Mouse (Mus musculus): ENCODE measurements around the gene Smoc1.
A peak's percentile ranks its signal among the peaks of the same experiment; 100 is the strongest.

Gene Smoc1

GRCm38 (mm10) chr12:81131114-81131513, 104.5 kb downstream of the Smoc1 start:
- DNase-seq (ENCODE audit: low spot score), result no peak

DNA sequence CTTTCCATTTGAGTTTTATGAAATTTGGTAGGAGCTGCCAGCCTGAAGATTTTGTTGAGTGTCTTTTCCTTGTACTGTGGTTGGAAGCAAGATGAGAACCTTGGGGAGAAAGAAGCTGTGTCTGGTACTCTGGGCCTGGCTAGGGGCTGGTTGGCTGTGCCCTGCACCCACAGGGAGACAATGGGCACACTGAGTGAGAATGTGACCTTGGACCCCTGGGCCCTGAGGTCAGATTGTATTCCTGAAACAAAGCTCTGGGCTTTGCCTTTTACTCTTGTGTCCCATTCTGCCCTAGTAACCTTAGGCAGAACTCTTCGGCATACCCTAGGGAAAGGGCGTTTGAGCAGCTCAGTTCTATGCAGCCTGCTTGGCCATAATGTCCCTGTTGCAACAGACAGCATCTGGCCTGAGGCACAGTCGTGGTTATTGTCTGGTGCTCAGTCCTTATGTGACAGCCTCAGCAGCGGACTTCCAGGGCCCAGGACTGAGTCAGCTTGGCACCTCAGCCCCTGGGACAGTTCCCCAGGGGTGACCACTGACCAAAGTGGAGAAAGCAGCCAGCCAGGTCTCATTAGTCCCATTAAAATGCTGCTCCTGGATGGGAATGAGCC, 106.6 kb downstream of the Smoc1 start:
- DNase-seq (ENCODE audit: low spot score), result peak; percentile 22

DNA sequence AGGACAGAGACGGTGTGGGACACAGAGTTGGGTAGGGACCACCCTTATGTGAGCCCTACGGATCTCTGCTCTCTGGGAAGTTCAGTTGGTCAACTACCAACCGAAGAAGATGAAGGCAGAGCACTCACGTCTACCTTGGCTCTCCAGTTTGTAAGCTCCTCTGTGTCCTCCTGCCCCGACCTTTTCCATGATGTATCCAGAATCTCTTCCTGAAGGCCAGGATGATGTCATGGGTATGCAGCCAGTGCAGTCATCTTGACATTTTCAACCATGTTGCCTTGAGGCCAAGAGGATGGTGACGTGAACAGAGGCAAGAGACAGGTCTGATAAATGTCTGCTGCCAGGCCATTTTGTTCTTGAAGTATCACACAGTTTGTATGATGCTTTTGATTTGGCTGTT, 111.6 kb downstream of the Smoc1 start:
- DNase-seq (ENCODE audit: low spot score), result no peak

GRCm38 (mm10) chr12:81139463-81139862, 112.9 kb downstream of the Smoc1 start:
- no peak for DNase-seq (ENCODE audit: low spot score)

- DNase-seq (ENCODE audit: low spot score), result peak; percentile 45
These were observed 114.2 kb downstream of the Smoc1 start for GRCm38 (mm10) chr12:81140594-81141328.

- DNase-seq (ENCODE audit: low spot score), result no peak
These were observed 114.7 kb downstream of the Smoc1 start for GRCm38 (mm10) chr12:81141329-81141711.

DNA sequence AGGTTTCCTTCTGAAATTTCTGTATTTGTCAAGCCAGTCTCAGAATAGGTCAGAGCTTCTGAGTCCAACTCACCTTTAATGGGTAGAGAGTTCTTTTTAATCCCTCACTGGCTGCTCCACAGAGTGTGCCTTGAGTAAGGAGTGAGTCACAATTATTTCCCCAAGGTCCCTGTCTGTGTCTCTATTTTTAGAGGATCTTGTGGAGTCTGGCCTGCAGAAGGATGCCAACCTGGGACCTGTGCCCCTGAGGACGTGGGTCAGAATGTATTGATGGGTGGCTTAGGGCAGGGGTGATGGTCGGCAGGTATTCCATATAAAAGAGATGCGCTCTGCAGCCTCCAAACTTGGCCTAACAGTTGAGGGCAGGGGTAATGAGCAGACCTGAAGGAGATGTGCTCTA, 115.6 kb downstream of the Smoc1 start:
- no peak for DNase-seq (ENCODE audit: low spot score)

GRCm38 (mm10) chr12:81144201-81144600, 117.6 kb downstream of the Smoc1 start:
- DNase-seq (ENCODE audit: low spot score), result peak; percentile 24

GRCm38 (mm10) chr12:81146417-81147180, 120.0 kb downstream of the Smoc1 start:
- DNase-seq (ENCODE audit: low spot score), result peak; percentile 65

DNA sequence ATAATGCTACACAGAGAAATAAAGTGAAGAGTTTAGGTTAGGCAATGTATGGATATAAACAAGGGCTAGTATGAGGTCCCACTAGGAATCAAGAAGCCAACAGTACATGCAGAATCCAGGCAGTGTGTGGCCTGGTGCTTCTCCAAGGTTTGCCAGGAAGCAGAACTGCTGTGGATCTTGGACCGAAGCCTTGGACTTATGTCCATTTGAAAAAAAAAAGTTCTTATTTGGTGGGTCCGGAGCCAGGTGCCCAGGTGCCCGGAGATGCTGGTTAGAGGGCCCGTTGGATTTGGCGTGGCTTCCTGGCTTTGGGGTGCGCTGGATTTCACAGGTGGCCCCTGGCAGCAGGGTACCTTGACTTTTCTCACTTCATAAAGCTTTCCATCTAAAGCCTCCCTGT, 121.3 kb downstream of the Smoc1 start:
- no peak for DNase-seq (ENCODE audit: low spot score)

GRCm38 (mm10) chr12:81150917-81151316, 124.3 kb downstream of the Smoc1 start:
- no peak for DNase-seq (ENCODE audit: low spot score)

- no peak for DNase-seq (ENCODE audit: low spot score)
These were observed 125.5 kb downstream of the Smoc1 start for GRCm38 (mm10) chr12:81152082-81152481.

DNA sequence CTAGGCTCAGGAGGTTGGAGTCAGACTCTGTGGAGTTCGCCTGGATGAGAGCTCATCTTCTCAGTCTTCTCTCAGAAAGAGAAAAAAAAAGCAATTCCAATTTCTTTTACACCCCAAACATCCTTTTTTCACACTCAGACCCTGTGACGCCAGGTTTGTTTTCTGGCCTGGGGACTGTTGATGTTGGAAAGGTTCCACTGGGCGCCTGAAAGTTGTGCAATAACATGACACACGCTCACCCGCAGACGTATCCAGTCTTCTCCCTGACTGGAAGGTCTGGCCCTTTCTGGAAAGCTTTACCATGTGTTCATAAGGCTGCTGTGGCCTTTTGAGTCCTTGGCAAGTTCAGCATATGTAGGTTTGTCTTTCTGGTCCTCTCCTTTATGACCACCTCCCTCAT, 129.1 kb downstream of the Smoc1 start:
- no peak for DNase-seq (ENCODE audit: low spot score)

- DNase-seq (ENCODE audit: low spot score), result no peak
These were observed 130.2 kb downstream of the Smoc1 start for GRCm38 (mm10) chr12:81156841-81157240.

DNA sequence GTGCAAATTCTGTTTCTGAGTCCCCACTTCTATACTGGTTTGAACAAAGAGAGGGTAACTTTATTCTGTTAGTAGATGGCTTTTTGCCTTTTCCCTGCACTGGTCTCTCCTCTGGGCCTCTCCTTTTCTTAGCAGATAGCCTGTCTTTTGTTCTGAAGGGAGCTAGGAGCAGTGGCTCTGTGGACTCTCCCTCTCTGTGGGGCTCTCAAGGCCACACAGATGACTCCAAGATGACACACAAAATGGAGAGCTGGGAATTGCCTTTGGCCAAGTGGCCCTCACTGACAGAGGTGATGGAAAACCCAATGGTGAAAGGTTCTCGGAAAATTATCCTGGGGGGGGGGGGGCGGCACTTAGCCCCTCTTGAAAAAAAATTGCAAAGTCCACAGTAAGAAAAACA, 133.3 kb downstream of the Smoc1 start:
- no peak for DNase-seq (ENCODE audit: low spot score)

GRCm38 (mm10) chr12:81160425-81160824, 133.8 kb downstream of the Smoc1 start:
- no peak for DNase-seq (ENCODE audit: low spot score)

DNA sequence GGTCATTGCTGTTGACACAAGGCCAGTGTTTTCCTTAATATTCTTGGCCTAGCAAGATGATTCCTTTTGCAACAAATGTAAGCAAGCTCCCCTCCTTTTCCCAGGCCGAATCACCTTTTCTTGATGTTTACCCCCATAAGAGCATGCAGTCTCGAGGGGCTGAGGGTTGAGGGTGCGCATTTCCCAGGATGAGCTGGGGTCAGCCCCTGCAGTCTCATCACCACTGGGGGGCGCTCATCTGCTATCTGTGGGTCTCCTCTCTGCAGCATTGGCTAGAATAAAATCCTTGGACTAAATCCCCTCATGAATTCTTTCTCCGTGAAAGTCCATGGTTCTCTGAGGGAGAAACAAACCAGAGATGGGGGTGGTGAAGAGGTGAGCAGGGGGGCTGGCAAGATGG, 134.2 kb downstream of the Smoc1 start:
- DNase-seq (ENCODE audit: low spot score), result peak; percentile 67

- DNase-seq (ENCODE audit: low spot score), result no peak
These were observed 134.7 kb downstream of the Smoc1 start for GRCm38 (mm10) chr12:81161282-81161681.

DNA sequence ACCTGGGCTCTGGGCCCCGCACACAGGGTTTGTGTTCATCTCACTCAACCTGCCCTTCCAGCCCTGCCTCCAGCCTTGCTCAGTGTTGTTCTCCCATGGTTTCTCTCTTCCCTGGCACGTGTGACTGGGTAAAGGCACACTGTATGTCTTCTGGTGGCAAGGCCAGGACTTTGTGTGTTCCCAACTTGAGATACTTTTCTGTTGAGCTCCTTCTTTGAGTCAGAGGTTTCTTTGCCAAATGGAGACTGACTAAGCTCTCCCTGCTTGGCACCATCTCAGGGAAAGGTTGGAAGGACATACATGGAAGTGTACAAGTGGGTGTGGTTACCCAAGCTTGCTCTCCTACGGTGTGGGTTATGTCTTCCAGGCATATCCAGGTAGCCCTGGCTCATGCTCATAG, 136.5 kb downstream of the Smoc1 start:
- no peak for DNase-seq (ENCODE audit: low spot score)

- no peak for DNase-seq (ENCODE audit: low spot score)
These were observed 137.0 kb downstream of the Smoc1 start for GRCm38 (mm10) chr12:81163566-81163965.

DNA sequence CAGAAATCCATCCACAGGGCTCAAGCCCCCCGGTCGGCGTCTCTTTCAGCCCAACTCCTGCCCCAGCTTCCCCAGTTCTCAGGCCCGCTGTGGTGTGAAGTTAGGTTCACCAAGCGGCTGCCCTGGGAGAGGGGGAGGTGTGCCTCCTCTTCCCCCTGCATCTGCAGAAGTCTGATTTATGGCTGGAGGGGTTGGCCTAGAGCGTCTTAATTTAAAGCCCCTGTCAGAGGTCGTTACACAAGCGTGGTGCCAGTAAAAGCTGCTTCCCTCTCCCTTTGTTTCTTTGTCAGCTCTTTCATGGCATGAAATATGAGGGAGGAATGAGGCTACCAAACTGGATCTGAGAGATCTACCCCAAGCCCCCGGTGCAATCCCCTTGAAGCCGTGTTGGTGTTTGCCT, 139.5 kb downstream of the Smoc1 start:
- DNase-seq (ENCODE audit: low spot score), result peak; percentile 85

- DNase-seq (ENCODE audit: low spot score), result no peak
These were observed 140.0 kb downstream of the Smoc1 start for GRCm38 (mm10) chr12:81166615-81167014.

DNA sequence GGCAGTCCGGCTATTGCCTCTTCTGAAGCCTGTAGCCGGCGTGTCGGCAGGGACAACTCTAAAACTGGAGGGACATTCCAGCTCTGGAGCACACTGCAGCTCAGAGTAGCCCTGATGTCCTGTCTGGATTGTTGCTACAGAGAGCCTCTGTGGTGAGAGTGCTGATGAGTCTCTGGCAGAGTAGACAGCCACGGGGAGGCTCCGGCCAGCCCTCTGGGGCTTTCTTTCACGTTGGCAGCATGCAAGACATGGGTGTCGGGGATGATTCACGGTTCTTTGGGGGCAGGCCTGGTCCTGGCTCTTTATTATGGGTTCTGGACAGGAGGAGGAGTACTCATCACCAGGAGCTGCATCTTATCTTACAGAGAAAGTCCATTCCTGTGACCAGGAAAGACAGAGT, 140.5 kb downstream of the Smoc1 start:
- no peak for DNase-seq (ENCODE audit: low spot score)
